ENCODE assay signal across 7 mouse cellular contexts in genomic region chr7:109704016-109704377, GRCm38 (mm10). TPM values are rescaled to one million over a fixed set of nuclear protein-coding genes. Genes with fewer than 3 reads are reported as not detected.
DNase-seq lines count a peak whose midpoint lies in the region; ATAC-seq lines count a peak whose summit lies in the region.

No protein-coding gene starts in this region.

- ATAC-seq in neural tube, embryonic 11.5 days (ENCODE audit: insufficient read depth, low FRiP score, low TSS enrichment), result no peak
- no peak for ATAC-seq in liver, embryonic 11.5 days (replicated peaks; ENCODE audit: low FRiP score)
- ATAC-seq in stomach, embryonic 16.5 days (ENCODE audit: insufficient read depth, low FRiP score), result no peak; the same call in 1 of the 2 replicates

- H3K36me3 ChIP-seq in neural tube, embryonic 11.5 days (ENCODE audit: control insufficient read depth, insufficient read depth, low read length), result no peaks in the 10 kb centered on the region
- peaks cover 36% of the 10 kb centered on the region for H3K36me3 ChIP-seq in erythroblast, embryonic 14.5 days (ENCODE audit: control insufficient read depth)
- no peaks in the 10 kb centered on the region; the same call in 1 of the 2 replicates for H3K36me3 ChIP-seq in liver, embryonic 11.5 days (ENCODE audit: control insufficient read depth, insufficient read depth, low read length)
- 0 out of 2 replicates have a peak, but pooled peaks cover 4% of the 10 kb centered on the region for H3K36me3 ChIP-seq in stomach, embryonic 16.5 days (ENCODE audit: control insufficient read depth, insufficient read depth, low read length)

- no peaks in the 10 kb centered on the region for H3K4me1 ChIP-seq in neural tube, embryonic 11.5 days (ENCODE audit: control insufficient read depth, insufficient read depth, low read length)
- H3K4me1 ChIP-seq in erythroblast, embryonic 14.5 days (ENCODE audit: control insufficient read depth), result peaks cover 55% of the 10 kb centered on the region
- peaks cover 3% of the 10 kb centered on the region for H3K4me1 ChIP-seq in liver, embryonic 11.5 days (replicated peaks; ENCODE audit: control insufficient read depth, insufficient read depth, low read length)
- H3K4me1 ChIP-seq in stomach, embryonic 16.5 days (ENCODE audit: control insufficient read depth, insufficient read depth, low read length), result peaks cover 32% of the 10 kb centered on the region

- H3K4me3 ChIP-seq in neural tube, embryonic 11.5 days (ENCODE audit: low read depth, low read length), result peak overlapping the region; percentile 64
- peak overlapping the region; percentile 68 for H3K4me3 ChIP-seq in erythroblast, embryonic 14.5 days (replicated peaks)
- H3K4me3 ChIP-seq in liver, embryonic 11.5 days (ENCODE audit: low read depth, low read length), result peak overlapping the region; percentile 73
- H3K4me3 ChIP-seq in stomach, embryonic 16.5 days (replicated peaks; ENCODE audit: low read length), result peak overlapping the region; percentile 68

- no peaks in the 10 kb centered on the region for H3K9me3 ChIP-seq in neural tube, embryonic 11.5 days (ENCODE audit: control insufficient read depth, low read length)
- peaks cover 3% of the 10 kb centered on the region; the same call in 1 of the 2 replicates for H3K9me3 ChIP-seq in erythroblast, embryonic 14.5 days (ENCODE audit: control insufficient read depth, low read length)
- H3K9me3 ChIP-seq in liver, embryonic 11.5 days (ENCODE audit: control insufficient read depth, low read length), result no peaks in the 10 kb centered on the region
- H3K9me3 ChIP-seq in stomach, embryonic 16.5 days (replicated peaks; ENCODE audit: control insufficient read depth, low read length), result 0 out of 2 replicates have a peak, but pooled peaks cover 3% of the 10 kb centered on the region

- DNase-seq in neural tube, embryonic 11.5 days (ENCODE audit: low spot score), result no peak
- DNase-seq in neural tube, embryonic 10.5 days (ENCODE audit: extremely low spot score, low spot score), result no peak
- no peak for DNase-seq in liver, embryonic 11.5 days (ENCODE audit: low spot score)
- no peak for DNase-seq in gastrocnemius, postnatal 4 days (ENCODE audit: low spot score in 2 of 2)
- no peak for DNase-seq in adrenal gland, postnatal 10 days

- H3K27ac ChIP-seq in neural tube, embryonic 11.5 days (ENCODE audit: low read depth, low read length), result peak overlapping the region; percentile 75; the same call in 1 of the 2 replicates
- H3K27ac ChIP-seq in liver, embryonic 11.5 days (ENCODE audit: low read depth, low read length), result peak overlapping the region; percentile 69
- peak overlapping the region; percentile 85 for H3K27ac ChIP-seq in stomach, embryonic 16.5 days (ENCODE audit: low read length)

- H3K27me3 ChIP-seq in neural tube, embryonic 11.5 days (ENCODE audit: control insufficient read depth, insufficient read depth, low read length), result no peaks in the 10 kb centered on the region
- H3K27me3 ChIP-seq in erythroblast, embryonic 14.5 days (ENCODE audit: control insufficient read depth), result peaks cover 6% of the 10 kb centered on the region; the same call in 1 of the 2 replicates
- H3K27me3 ChIP-seq in liver, embryonic 11.5 days (replicated peaks; ENCODE audit: control insufficient read depth, insufficient read depth, low read length), result no peaks in the 10 kb centered on the region
- H3K27me3 ChIP-seq in stomach, embryonic 16.5 days (ENCODE audit: control insufficient read depth, insufficient read depth, low read length), result no peaks in the 10 kb centered on the region

- H3K4me2 ChIP-seq in neural tube, embryonic 11.5 days (ENCODE audit: low read depth), result peak overlapping the region; percentile 84
- peak overlapping the region; percentile 73 for H3K4me2 ChIP-seq in liver, embryonic 11.5 days
- H3K4me2 ChIP-seq in stomach, embryonic 16.5 days (ENCODE audit: low read depth, low read length), result peak overlapping the region; percentile 92

- WGBS in neural tube, embryonic 11.5 days, result 3% methylated on average over 17 of the region's 17 CpGs
- WGBS in liver, embryonic 11.5 days, result 2% methylated on average over 15 of the region's 17 CpGs
- 2% methylated on average over 17 of the region's 17 CpGs for WGBS in stomach, embryonic 16.5 days

- peak overlapping the region; percentile 79 for H3K9ac ChIP-seq in neural tube, embryonic 11.5 days (ENCODE audit: low read length)
- H3K9ac ChIP-seq in liver, embryonic 11.5 days (ENCODE audit: low read depth, low read length), result peak overlapping the region; percentile 81
- peak overlapping the region; percentile 82 for H3K9ac ChIP-seq in stomach, embryonic 16.5 days (ENCODE audit: low read length)

RNA-seq across cellular contexts. Expression of gene Akip1, which starts 0.5 kb away (rescaled TPM):
- 18.8 and 20.2 TPM in 2 replicates for polyA plus RNA-seq in neural tube, embryonic 11.5 days (2014; fragmentation: Nextera tagmentation; extraction: Ambion mirVana)
- polyA plus RNA-seq in erythroblast, embryonic 14.5 days (2012), result 7.5 and 10.3 TPM in 2 replicates
- polyA plus RNA-seq in liver, embryonic 11.5 days (2014; fragmentation: Nextera tagmentation; extraction: Ambion mirVana), result 52.7 and 54.9 TPM in 2 replicates
- 42.5 and 42.7 TPM in 2 replicates for polyA plus RNA-seq in stomach, embryonic 16.5 days (2015; fragmentation: Nextera tagmentation; extraction: Ambion mirVana)
- 10 to 100 TPM; 15.2 to 17.6 TPM for total RNA-seq in gastrocnemius, postnatal 4 days (2021)
- 10 to 100 TPM; 36.8 to 38.5 TPM for total RNA-seq in adrenal gland, postnatal 10 days (2021)

RNA-seq across cellular contexts. Expression of gene St5, which starts 0.6 kb away (rescaled TPM):
- 56.6 and 61.4 TPM in 2 replicates for polyA plus RNA-seq in neural tube, embryonic 11.5 days (2014; fragmentation: Nextera tagmentation; extraction: Ambion mirVana)
- polyA plus RNA-seq in erythroblast, embryonic 14.5 days (2012), result 1.1 and 1.3 TPM in 2 replicates
- 38.7 and 38.8 TPM in 2 replicates for polyA plus RNA-seq in liver, embryonic 11.5 days (2014; fragmentation: Nextera tagmentation; extraction: Ambion mirVana)
- 64.0 and 68.3 TPM in 2 replicates for polyA plus RNA-seq in stomach, embryonic 16.5 days (2015; fragmentation: Nextera tagmentation; extraction: Ambion mirVana)
- 10 to 100 TPM; 45.5 to 47.6 TPM for total RNA-seq in gastrocnemius, postnatal 4 days (2021)
- 10 to 100 TPM; 48.2 to 55.3 TPM for total RNA-seq in adrenal gland, postnatal 10 days (2021)

RNA-seq across cellular contexts. Expression of gene BC051019, which starts 19.7 kb away (rescaled TPM):
- 0.41 TPM in 1 of 2 replicates, not detected in the other for polyA plus RNA-seq in neural tube, embryonic 11.5 days (2014; fragmentation: Nextera tagmentation; extraction: Ambion mirVana)
- not detected in 2 replicates for polyA plus RNA-seq in erythroblast, embryonic 14.5 days (2012)
- polyA plus RNA-seq in liver, embryonic 11.5 days (2014; fragmentation: Nextera tagmentation; extraction: Ambion mirVana), result 0.10 and 0.47 TPM in 2 replicates
- polyA plus RNA-seq in stomach, embryonic 16.5 days (2015; fragmentation: Nextera tagmentation; extraction: Ambion mirVana), result 0.23 and 0.45 TPM in 2 replicates
- not detected for total RNA-seq in gastrocnemius, postnatal 4 days (2021)
- total RNA-seq in adrenal gland, postnatal 10 days (2021), result not detected

RNA-seq across cellular contexts. Expression of gene Ascl3, which starts 27.5 kb away (rescaled TPM):
- polyA plus RNA-seq in neural tube, embryonic 11.5 days (2014; fragmentation: Nextera tagmentation; extraction: Ambion mirVana), result not detected in 2 replicates
- polyA plus RNA-seq in erythroblast, embryonic 14.5 days (2012), result 0.11 and 0.28 TPM in 2 replicates
- not detected in 2 replicates for polyA plus RNA-seq in liver, embryonic 11.5 days (2014; fragmentation: Nextera tagmentation; extraction: Ambion mirVana)
- 0.21 TPM in 1 of 2 replicates, not detected in the other for polyA plus RNA-seq in stomach, embryonic 16.5 days (2015; fragmentation: Nextera tagmentation; extraction: Ambion mirVana)
- total RNA-seq in gastrocnemius, postnatal 4 days (2021), result not detected
- not detected for total RNA-seq in adrenal gland, postnatal 10 days (2021)

RNA-seq across cellular contexts. Expression of gene Tmem9b, which starts 48.7 kb away (rescaled TPM):
- 60.0 and 62.5 TPM in 2 replicates for polyA plus RNA-seq in neural tube, embryonic 11.5 days (2014; fragmentation: Nextera tagmentation; extraction: Ambion mirVana)
- polyA plus RNA-seq in erythroblast, embryonic 14.5 days (2012), result 0.19 and 0.51 TPM in 2 replicates
- 51.0 and 57.2 TPM in 2 replicates for polyA plus RNA-seq in liver, embryonic 11.5 days (2014; fragmentation: Nextera tagmentation; extraction: Ambion mirVana)
- 78.6 and 84.0 TPM in 2 replicates for polyA plus RNA-seq in stomach, embryonic 16.5 days (2015; fragmentation: Nextera tagmentation; extraction: Ambion mirVana)
- total RNA-seq in gastrocnemius, postnatal 4 days (2021), result 10 to 100 TPM; 22.5 to 24.4 TPM
- 10 to 100 TPM; 36.3 to 36.7 TPM for total RNA-seq in adrenal gland, postnatal 10 days (2021)

Comparison
In these comparisons a context has a peak if more than half of its experiments do, and no peak if none do; other contexts are left out.
1. RNA of gene St5, which starts 0.6 kb away (polyA plus RNA-seq): 64.0 to 68.3 TPM in stomach, embryonic 16.5 days, 56.6 to 61.4 TPM in neural tube, embryonic 11.5 days and 38.7 to 38.8 TPM in liver, embryonic 11.5 days; 1.1 to 1.3 TPM in erythroblast, embryonic 14.5 days; every median in the first group is over 10 times any median in the second.
2. Peak in every context shown above with its lines, with median percentiles within 50 percentile points of each other: H3K27ac ChIP-seq, H3K4me2 ChIP-seq, H3K4me3 ChIP-seq and H3K9ac ChIP-seq.